Mouse (Mus musculus) bone marrow macrophage, adult 2 months (primary cell): Measurements from ENCODE around the gene Slc9a3. TPM values are rescaled to one million over a fixed set of nuclear protein-coding genes. Genes with fewer than 3 reads are reported as not detected.

Experiments
- H3K27ac ChIP-seq: 2 replicates; pipeline ENCODE4 v1.5.1; 2012; ENCODE audit warnings: low read depth, low read length; ENCODE audit not compliant: insufficient read depth
- H3K4me1 ChIP-seq: 2 replicates; pipeline ENCODE4 v1.6.1; 2012; ENCODE audit warnings: low read length; ENCODE audit not compliant: control insufficient read depth, insufficient read depth
- H3K4me3 ChIP-seq: 2 replicates; pipeline ENCODE4 v1.5.1; 2012; ENCODE audit warnings: mild to moderate bottlenecking, low read length, moderate library complexity; ENCODE audit not compliant: insufficient read depth
- CTCF ChIP-seq: IDR thresholded peaks from 2 replicates; pipeline ENCODE4 v1.5.1; 2012; ENCODE audit warnings: low read depth, mild to moderate bottlenecking, low read length, moderate library complexity
- POLR2A ChIP-seq: IDR thresholded peaks from 2 replicates; pipeline ENCODE4 v1.6.1; 2012; ENCODE audit warnings: mild to moderate bottlenecking, low read depth, low read length, borderline replicate concordance
- polyA plus RNA-seq: library from polyadenylated mRNA; stranded (reverse); fragments of >200 nt; gene quantifications from 2 replicates; pipeline ENCODE4 v1.2.4, GENCODE M21; 2012; ENCODE audit not compliant: missing spikeins, insufficient read depth, insufficient read length

The Slc9a3 gene
- polyA plus RNA-seq, 1 experiment = not detected

DNA sequence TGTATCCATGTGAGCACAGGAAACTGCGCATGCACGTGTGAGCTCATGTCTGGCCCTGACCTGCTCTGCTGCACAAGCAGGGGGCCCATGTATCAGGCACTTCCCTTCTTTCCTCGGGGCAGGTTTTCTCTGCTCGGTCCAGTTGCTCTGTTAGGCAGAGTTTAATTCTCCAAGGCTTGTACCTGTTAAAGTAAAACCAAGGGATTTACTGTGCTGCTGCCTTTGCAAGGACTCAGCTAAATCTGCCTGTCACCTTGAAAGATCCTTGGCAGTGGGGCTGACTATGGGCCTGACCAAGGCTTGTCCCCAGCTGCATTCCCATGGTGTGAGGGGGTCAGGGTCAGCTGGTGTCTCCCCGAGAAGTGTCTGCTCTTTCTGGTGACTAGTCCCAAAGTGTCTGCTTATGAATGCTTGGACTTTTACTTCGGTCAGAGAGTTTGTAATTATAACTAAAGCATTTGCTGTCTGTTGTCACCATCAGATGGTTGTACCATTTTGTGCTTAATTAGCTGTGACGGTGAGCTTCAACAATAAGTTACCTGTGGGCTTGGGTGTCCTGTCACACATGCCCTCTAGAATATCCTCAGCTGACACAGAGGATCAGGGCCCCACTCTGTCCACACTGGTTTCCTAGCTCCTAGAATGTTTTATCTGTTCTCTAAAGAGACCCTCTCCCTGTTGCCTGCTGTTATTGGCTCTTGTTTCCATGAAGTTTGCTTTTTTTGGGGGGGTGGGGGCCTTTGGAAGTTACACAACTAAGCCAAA is 23.0 kb downstream of the Slc9a3 start:
- TF ChIP-seq CTCF (no peak), POLR2A (no peak)
- Histone ChIP-seq H3K27ac (no peak overlapping the region), H3K4me3 (no peak overlapping the region), H3K4me1 (no peaks in the 10 kb centered on the region)

- TF ChIP-seq POLR2A = no peak
- Histone ChIP-seq H3K4me3 (no peak overlapping the region), H3K4me1 (no peaks in the 10 kb centered on the region), H3K27ac (no peak overlapping the region)
Measured at GRCm38 (mm10) chr13:74145983-74146622, 24.8 kb downstream of the Slc9a3 start.

GRCm38 (mm10) chr13:74147327-74147726 is 26.1 kb downstream of the Slc9a3 start:
- peaks cover 4% of the 10 kb centered on the region for H3K4me1 ChIP-seq
- no peak overlapping the region for H3K4me3 ChIP-seq
- TF ChIP-seq CTCF = no peak
- TF ChIP-seq POLR2A = no peak
- no peak overlapping the region for H3K27ac ChIP-seq

DNA sequence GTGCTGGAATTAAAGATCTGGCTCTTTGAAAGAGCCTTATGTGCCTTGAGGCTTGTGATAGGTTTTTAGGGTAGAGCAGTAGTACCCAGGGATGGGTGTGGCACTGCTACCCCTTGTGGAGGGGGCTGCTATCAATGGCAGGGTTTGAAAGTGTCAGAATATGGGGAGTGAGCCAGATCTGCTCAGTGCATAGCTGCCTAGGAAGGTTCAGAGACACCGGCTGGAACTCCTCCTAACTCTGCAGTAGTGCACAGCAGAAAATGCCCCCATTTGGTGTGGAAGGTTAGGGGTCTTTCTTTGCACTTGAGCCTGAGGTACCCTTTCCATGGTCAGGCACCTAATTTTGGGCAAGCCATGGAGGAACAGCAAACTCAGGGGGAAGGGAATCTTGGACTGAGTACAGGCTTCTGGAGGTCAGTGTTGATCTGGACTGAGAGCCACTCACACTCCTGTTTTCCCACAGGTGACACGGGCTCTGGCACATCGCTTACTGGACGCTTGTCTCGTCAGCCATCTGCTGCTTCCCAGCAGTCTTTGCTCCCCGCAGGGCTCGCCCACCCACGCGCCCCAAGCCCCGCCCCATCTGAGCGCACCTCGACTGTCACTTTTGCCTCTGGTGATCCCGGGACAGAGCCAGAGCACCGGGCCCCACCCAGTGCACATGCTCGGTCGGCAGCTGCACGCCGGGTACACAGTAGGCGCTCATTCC is 45.2 kb downstream of the Slc9a3 start:
- Histone ChIP-seq H3K27ac (no peak overlapping the region), H3K4me3 (peak overlapping the region; percentile 34), H3K4me1 (no peaks in the 10 kb centered on the region)
- TF ChIP-seq POLR2A = no peak
- TF ChIP-seq CTCF = no peak

GRCm38 (mm10) chr13:74167057-74167413 is 45.8 kb downstream of the Slc9a3 start:
- Histone ChIP-seq H3K4me3 (peak overlapping the region; percentile 34), H3K4me1 (no peaks in the 10 kb centered on the region), H3K27ac (no peak overlapping the region)
- TF ChIP-seq POLR2A = no peak
- no peak for TF ChIP-seq CTCF

- Histone ChIP-seq H3K4me1 (no peaks in the 10 kb centered on the region), H3K27ac (no peak overlapping the region), H3K4me3 (no peak overlapping the region)
- TF ChIP-seq CTCF (no peak), POLR2A (no peak)
Measured at GRCm38 (mm10) chr13:74167492-74167891, 46.2 kb downstream of the Slc9a3 start.

- H3K4me1 ChIP-seq = no peaks in the 10 kb centered on the region
- H3K4me3 ChIP-seq = no peak overlapping the region
- TF ChIP-seq CTCF (no peak), POLR2A (no peak)
- H3K27ac ChIP-seq = no peak overlapping the region
Measured at GRCm38 (mm10) chr13:74169446-74170164, 48.3 kb downstream of the Slc9a3 start.

DNA sequence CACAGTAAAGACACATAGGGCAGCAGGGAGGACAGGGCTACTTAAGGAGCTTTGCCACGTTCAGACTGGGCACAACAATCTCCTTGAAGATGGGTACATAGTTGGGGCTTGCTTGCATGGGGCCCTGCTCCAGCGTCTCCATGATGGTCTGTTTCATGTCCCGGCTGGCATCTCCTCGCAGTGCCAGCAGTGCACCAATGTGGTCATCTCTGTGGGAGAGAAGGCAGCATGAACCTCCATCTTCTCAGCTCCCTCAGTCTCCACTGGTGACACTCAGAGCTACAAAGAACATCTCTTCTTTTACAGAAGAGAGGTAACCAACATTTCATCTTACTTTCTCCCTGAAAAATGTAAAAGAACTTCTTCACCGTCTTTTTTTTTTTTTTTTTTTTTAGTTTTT is 50.8 kb downstream of the Slc9a3 start:
- no peaks in the 10 kb centered on the region for H3K4me1 ChIP-seq
- H3K4me3 ChIP-seq = no peak overlapping the region
- TF ChIP-seq CTCF = no peak
- no peak for TF ChIP-seq POLR2A
- no peak overlapping the region for H3K27ac ChIP-seq

GRCm38 (mm10) chr13:74183011-74183695 is 61.9 kb downstream of the Slc9a3 start:
- H3K4me1 ChIP-seq = no peaks in the 10 kb centered on the region
- H3K4me3 ChIP-seq = no peak overlapping the region
- no peak for TF ChIP-seq POLR2A
- TF ChIP-seq CTCF = no peak
- no peak overlapping the region for H3K27ac ChIP-seq

DNA sequence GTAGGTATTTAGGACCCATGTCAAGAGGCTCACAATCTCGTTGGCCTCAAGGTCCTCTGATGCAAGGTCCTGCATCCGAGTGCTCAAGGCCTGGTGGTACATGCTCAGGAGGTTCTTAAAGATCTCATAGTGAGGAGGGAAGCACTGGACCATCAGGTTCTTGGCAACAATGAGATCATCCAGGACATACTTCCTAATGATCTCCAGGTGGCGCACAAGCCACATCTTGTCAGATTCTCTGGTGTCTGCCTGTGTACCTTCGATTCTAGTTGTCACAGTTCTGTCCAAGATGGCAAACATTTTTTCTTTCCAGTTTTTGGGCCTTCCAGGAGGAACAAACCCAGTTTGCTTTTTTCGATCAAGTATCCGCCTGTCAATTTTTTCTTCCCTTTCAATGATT is 71.4 kb downstream of the Slc9a3 start:
- no peak for TF ChIP-seq POLR2A
- no peak for TF ChIP-seq CTCF
- no peaks in the 10 kb centered on the region for H3K4me1 ChIP-seq
- no peak overlapping the region for H3K4me3 ChIP-seq
- no peak overlapping the region for H3K27ac ChIP-seq
